Mouse (Mus musculus): ENCODE measurements around the gene 7530416G11Rik.

Gene 7530416G11Rik

DNA sequence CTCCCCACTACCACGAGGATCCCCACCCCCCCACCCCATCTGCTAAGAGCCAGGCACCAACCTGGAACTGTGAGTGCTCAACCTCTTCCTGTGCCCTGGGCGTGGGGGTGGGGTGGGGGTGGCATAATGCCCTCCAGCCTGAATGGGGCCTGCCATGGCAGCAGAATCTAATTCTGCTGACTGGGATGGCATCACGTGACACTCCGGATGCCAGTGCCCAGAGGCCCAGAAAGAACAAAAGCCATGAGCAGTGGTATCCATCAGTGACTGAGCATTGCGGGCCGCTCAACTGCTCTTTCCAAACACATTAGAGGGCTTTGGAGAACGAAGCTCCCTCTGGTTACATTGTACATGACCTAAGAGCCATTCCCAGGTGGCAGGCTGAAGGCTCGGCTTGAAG is at the start of gene 7530416G11Rik:
Gene 7530416G11Rik (minus strand): TSS at position 101 of the 400 bp plus-strand sequence.
- no peak for DNase-seq

GRCm38 (mm10) chr15:85546500-85546899 is 43.5 kb upstream of the 7530416G11Rik start:
- no peak for DNase-seq

GRCm38 (mm10) chr15:85545369-85545768 is 42.3 kb upstream of the 7530416G11Rik start:
- no peak for DNase-seq

DNA sequence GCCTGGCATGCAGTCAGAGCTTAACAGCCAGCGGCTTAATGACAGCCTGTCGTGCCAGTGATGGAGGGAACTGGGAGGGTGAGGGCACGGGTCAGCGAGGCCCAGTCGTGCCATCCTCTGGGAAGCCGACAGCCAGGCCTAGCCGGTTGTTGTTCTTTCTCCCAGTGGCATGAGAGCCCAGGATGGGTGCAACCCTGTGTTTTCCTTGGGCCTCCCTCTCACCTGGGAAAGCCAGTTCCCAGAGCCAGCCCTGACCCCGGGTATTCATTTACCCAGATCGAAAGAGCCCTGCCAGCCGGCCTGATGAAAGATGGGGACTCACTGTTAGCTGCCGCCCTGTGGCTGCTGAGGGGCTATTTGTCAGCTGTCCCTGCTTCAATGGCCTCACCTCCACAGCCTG is 35.1 kb upstream of the 7530416G11Rik start:
- DNase-seq: no peak

- DNase-seq: no peak
These were observed 34.1 kb upstream of the 7530416G11Rik start for GRCm38 (mm10) chr15:85537151-85537550.

GRCm38 (mm10) chr15:85534646-85535045 is 31.6 kb upstream of the 7530416G11Rik start:
- DNase-seq: no peak

DNA sequence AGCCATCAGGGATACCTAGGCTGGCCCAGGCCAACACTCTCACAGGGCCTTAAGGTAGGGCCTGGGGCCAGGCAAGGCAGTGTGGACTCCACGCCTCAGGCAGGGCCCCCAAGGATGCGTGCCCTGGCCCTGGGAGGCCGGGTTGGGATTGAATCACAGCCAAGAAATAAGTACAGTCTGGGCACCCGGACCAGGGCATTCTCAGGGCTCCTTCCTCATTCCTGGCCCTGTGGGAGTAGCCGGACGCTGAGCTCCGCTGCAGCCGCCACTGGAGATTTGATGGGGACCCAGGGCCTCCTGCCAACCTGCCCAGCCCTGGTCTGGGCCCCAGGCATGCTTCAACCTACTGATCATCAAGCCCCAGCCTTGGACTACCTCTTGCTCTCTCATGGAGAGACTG is 31.2 kb upstream of the 7530416G11Rik start:
- no peak for DNase-seq

DNA sequence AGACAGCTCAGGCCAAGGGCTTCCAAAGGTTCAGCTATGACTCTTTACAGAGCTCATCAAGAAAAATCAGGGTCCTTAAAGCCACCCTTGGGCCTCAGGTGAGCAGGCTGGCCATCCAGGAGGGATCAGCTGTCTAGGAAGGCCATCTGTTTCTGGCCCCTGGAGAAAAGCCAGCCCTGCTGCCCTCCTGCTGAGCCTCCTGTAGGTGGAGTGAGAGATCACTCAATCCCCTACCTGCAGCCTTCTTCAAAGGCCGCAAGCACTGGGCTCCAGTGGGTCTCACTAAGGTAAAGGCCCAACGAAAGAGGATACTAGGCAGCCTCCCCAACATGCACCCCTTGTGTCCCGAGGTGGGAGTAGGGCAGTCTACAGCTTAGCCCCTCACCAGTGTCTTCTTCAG is 29.0 kb upstream of the 7530416G11Rik start:
- no peak for DNase-seq

DNA sequence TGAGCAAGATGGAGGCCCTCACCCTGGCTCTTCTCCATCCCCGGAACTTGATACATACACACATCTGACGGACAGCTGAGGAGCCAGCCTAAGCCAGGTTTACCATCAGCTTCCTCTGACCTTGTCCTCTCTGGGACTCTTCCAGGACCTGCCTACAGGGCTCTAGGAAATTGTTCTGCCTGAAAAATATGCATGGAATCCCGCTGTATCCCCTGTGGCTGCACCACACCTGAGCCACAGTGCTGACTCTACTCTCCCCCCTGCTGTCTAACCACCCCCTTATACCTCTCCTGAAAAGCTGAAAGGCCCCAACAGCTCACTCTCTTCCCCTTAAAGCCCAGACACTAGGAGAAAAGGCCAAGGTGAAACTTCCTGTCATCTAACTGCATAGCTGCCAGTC is 26.9 kb upstream of the 7530416G11Rik start:
- no peak for DNase-seq

DNA sequence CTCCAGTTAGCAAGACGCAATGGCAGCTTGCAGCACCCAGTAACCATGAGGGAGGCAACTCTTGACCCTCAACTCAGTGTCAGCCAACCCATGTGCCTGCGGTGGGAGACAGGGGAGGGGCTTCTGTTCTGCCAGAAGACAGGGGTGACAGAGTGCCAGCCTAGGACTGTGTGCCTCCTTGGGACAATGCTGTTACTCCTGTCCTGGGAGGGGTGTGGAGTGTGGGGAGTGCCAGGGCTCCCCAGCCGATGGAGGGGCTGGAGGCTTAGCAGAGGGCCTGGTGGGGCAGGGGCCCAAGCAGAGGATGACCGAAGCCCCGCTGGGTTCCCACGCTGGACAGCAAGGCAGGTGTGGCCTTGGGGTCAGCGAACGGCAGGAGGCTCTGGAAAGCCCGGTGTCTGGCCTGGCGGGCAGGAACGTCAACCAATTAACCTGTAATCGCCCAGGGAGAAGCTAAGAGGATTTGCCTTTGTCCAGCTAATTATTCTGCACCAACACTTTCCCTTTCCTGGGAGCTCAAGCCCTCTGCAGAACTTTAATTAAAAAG is 21.4 kb upstream of the 7530416G11Rik start:
- no peak for DNase-seq

DNA sequence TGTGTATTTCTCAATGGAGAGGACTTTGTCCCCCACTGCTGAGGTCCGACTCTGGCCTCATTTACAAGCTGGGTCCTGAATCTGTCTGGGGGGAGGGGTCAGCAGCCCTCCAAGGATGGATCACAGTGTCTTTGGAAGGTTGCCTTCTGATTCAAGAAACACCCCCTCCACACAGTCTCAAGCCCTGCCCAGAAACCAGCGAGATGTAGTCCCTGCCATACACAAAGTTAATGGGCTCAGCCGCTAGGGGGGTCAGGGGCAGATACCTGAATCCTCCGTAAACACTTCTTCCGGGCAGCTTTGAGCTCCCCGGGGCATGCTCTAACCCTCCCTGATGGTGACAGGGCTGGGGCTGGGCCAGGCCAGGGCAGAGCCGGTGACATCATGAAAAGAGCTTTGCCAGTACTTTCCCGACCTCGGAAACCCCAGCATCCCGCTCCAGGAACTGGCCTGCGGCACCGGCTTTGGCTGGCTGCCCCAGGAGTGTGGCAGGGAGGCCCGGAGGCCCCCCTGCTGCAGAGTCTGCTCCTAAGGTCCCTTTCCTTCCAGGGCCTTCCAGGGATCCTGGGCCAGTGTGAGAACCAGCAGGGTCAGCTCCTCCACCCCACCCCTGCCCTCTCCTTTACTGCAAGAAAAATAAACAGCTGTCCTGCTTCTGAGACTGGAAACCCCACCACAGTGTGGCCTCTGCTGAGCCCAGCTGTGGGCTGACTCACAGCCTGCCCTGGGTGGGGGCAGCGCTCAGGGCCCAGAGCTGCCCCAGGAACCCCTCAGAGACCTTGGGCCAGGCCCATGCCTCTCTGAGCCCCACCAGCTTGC is 20.4 kb upstream of the 7530416G11Rik start:
- DNase-seq: peak; percentile 97

DNA sequence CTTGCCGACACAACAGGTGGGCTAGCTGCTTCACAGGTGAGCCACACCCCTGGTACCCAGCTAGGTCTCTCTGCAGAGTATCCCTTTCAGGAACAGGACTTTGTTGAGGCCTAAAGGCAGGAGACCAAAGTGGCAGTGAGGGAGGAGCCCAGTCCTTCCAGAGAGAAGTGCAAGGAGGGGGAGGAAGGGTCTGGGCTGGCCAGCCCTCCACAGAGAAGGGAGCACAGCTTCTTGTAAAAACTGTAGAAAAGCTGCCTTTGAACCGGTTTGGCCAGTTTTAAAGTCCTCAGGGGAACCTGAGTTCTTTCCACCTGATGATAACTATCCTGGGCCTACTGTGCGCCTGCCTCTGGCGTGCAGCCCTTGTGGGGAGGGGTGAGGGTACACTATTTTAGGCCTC is 16.4 kb upstream of the 7530416G11Rik start:
- no peak for DNase-seq

- no peak for DNase-seq
These were observed 4.5 kb upstream of the 7530416G11Rik start for GRCm38 (mm10) chr15:85507370-85508014.

GRCm38 (mm10) chr15:85506680-85507079 is 3.7 kb upstream of the 7530416G11Rik start:
- no peak for DNase-seq

DNA sequence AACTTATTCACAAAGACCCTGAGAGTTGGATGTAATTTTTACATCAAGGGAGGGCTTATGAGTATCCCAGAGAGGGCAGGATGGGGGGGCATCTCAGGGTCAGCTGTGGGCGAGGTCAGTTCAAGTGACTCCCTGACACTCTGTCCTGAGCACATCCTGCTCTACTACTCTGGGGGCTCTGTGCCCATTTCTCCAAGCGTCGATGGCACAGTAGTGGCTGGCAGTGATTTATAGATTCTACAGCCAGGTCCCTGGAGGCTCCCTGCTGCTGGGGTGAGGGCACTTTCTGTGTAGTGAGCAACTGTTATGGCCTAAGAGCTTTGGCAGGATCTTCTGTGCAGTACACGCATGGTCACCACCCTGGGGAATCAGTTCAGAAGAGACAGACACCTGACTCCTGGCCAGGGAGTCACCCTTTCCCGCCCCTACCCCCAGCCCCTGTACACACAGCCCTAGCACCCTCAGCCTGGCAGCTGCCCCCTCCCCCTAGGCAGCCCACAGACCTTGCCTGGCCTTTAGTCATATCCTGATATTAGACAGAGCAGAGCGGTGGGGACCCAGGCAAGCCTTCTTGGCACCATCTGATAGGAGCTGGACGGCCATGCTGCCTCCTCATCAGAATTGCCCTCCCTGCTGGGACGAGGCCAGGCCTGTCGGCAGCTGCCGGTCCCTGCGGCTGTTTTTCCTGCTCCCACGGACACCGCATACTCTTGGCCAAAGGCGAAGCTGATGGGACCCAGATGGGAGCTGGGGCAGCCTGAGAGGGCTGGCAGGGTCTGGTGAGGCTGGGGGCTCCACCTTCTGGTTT is 2.3 kb upstream of the 7530416G11Rik start:
- peak; percentile 90 for DNase-seq

GRCm38 (mm10) chr15:85500267-85500666 is 2.8 kb downstream of the 7530416G11Rik start:
- peak; percentile 70 for DNase-seq

DNA sequence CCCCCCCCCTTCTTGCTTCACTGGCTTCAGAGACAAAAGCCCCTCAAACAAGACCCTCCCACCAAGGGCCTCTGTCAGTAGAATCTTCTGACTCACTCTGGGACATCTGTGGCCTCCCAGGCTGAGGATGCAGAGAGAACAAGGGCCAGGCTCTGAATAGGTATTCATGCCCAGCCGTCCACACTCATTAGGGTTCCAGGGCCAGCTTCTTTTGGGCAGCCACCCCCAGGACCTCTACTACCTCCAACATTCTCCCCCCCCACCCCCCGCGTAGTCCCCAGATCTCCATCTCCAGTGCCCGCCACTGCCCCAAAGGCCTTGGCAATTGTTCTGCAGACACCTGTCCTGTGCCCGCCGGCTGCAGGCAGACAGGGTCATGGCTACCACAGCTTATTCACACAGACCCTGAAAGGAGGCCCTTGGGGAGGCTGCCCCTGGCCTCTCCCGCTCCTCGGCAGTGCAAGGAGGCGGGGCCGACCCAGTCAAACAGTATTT is 5.0 kb downstream of the 7530416G11Rik start:
- DNase-seq: peak; percentile 61

DNA sequence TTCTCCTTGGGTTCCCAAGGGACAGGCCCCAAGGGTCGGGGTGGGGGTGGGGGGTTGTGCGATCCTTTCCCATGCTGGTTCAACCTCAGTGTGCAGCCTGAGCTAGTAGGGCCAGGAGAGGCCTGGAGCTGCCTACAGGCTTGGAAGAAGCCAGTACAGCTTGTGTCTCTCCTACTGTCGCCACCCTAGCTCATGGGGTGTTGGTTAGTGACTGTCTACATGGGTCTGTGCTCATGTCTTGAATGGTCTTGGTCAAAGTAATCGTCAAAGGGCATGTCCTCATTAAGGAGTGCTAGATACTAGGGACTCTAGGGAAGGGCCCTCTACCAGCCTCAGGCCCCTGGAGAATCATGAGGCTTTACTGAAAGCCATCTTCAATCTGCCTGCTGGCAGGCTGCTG is 5.5 kb downstream of the 7530416G11Rik start:
- DNase-seq: peak; percentile 72

DNA sequence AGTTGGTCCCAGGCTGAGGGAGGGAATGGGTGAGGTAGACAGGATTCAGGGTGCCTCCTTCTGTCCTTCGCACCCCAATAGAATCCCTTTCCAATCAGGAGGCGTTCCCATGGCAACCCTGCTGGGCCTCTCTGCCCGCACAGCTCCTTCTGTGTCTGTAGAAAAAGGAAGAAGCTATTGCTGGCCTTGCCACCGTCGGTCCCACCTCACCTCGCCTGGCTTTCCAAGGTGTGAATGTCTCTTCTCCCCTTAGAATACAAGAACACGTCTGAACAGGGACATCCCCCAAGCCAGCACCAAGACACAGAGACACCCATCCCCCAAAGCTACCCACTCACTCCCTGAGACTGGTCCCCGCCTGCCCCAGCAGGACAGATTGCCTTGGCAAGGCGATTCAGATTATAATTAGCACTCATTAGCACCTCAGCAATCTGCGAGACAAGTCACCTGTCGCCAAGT is 8.8 kb downstream of the 7530416G11Rik start:
- DNase-seq: peak; percentile 71

- DNase-seq: peak; percentile 58
These were observed 13.3 kb downstream of the 7530416G11Rik start for GRCm38 (mm10) chr15:85489751-85490150.

- no peak for DNase-seq
These were observed 14.1 kb downstream of the 7530416G11Rik start for GRCm38 (mm10) chr15:85488900-85489299.

GRCm38 (mm10) chr15:85480630-85481029 is 22.4 kb downstream of the 7530416G11Rik start:
- DNase-seq: peak; percentile 86

- DNase-seq: peak; percentile 73
These were observed 23.1 kb downstream of the 7530416G11Rik start for GRCm38 (mm10) chr15:85479919-85480318.

Data from heart, adult 11 months (tissue).